In genomic region chr4:140879739-140880138, GRCm38 (mm10) we compare ENCODE assay signal across 8 mouse cellular contexts. TPM values are rescaled to one million over a fixed set of nuclear protein-coding genes. Genes with fewer than 3 reads are reported as not detected.
A peak's percentile ranks its signal among the peaks of the same experiment; 100 is the strongest.
DNase-seq lines count a peak whose midpoint lies in the region; ATAC-seq and TF ChIP-seq lines count a peak whose summit lies in the region.

No protein-coding gene starts in this region.

- DNase-seq in cerebellum, postnatal 10 days, result peak; percentile 74 to 82
- DNase-seq in cerebellum, adult 9-10 months, result no peak
- DNase-seq in midbrain, embryonic 14.5 days, result peak; percentile 27
- peak; percentile 85 for DNase-seq in kidney, adult 9 months
- DNase-seq in right cerebral cortex, postnatal 10 days (ENCODE audit: low spot score in 2 of 2), result peak; percentile 83 to 84
- DNase-seq in thymus, postnatal 10 days (ENCODE audit: low spot score in 2 of 2), result no peak
- DNase-seq in heart, adult 2 months, result no peak

- no peaks in the 10 kb centered on the region for H3K36me3 ChIP-seq in midbrain, embryonic 14.5 days (ENCODE audit: control insufficient read depth, insufficient read depth, low read length)
- no peaks in the 10 kb centered on the region for H3K36me3 ChIP-seq in midbrain, embryonic 15.5 days (replicated peaks)
- H3K36me3 ChIP-seq in heart, adult 2 months (ENCODE audit: control insufficient read depth, insufficient read depth, low read length), result no peaks in the 10 kb centered on the region

- H3K4me1 ChIP-seq in midbrain, embryonic 14.5 days (ENCODE audit: control insufficient read depth, insufficient read depth, low read length), result no peaks in the 10 kb centered on the region
- no peaks in the 10 kb centered on the region for H3K4me1 ChIP-seq in midbrain, embryonic 15.5 days
- no peaks in the 10 kb centered on the region for H3K4me1 ChIP-seq in heart, adult 2 months (ENCODE audit: control insufficient read depth, insufficient read depth, low read length)

- H3K9ac ChIP-seq in midbrain, embryonic 14.5 days (replicated peaks; ENCODE audit: low read length), result no peak overlapping the region
- H3K9ac ChIP-seq in midbrain, embryonic 15.5 days, result no peak overlapping the region
- no peak overlapping the region for H3K9ac ChIP-seq in heart, adult 2 months (ENCODE audit: low read depth, low read length)

- TF ChIP-seq CTCF in heart, adult 2 months (IDR thresholded peaks at IDR 0.05), result no peak

- TF ChIP-seq POLR2A in heart, adult 2 months (IDR thresholded peaks at IDR 0.05; ENCODE audit: insufficient read depth, low read depth, low read length), result no peak

- ATAC-seq in midbrain, embryonic 14.5 days (ENCODE audit: low FRiP score, low TSS enrichment), result no peak
- no peak for ATAC-seq in midbrain, embryonic 15.5 days (replicated peaks)

- no peak overlapping the region for H3K27ac ChIP-seq in midbrain, embryonic 14.5 days (replicated peaks; ENCODE audit: low read depth, low read length)
- no peak overlapping the region for H3K27ac ChIP-seq in midbrain, embryonic 15.5 days
- H3K27ac ChIP-seq in heart, adult 2 months, result no peak overlapping the region

- TF ChIP-seq EP300 in heart, adult 2 months (IDR thresholded peaks at IDR 0.05; ENCODE audit: insufficient read depth, low read depth, low read length), result no peak

- intact Hi-C loops in heart, adult 2 months (cut with DNase I), result no loop called here

- H3K79me2 ChIP-seq in heart, adult 2 months (replicated peaks; ENCODE audit: control insufficient read depth, insufficient read depth, low read length), result no peaks in the 10 kb centered on the region

- no peak overlapping the region for H3K4me3 ChIP-seq in midbrain, embryonic 14.5 days (replicated peaks; ENCODE audit: low read depth, low read length)
- H3K4me3 ChIP-seq in midbrain, embryonic 15.5 days, result no peak overlapping the region
- H3K4me3 ChIP-seq in heart, adult 2 months, result no peak overlapping the region

- H3K9me3 ChIP-seq in midbrain, embryonic 14.5 days (ENCODE audit: control insufficient read depth, low read length), result no peaks in the 10 kb centered on the region
- H3K9me3 ChIP-seq in midbrain, embryonic 15.5 days, result no peaks in the 10 kb centered on the region

- no peaks in the 10 kb centered on the region for H3K27me3 ChIP-seq in midbrain, embryonic 14.5 days (ENCODE audit: control insufficient read depth, insufficient read depth, low read length)
- H3K27me3 ChIP-seq in midbrain, embryonic 15.5 days (replicated peaks), result no peaks in the 10 kb centered on the region
- H3K27me3 ChIP-seq in heart, adult 2 months (ENCODE audit: control insufficient read depth, insufficient read depth, low read length), result no peaks in the 10 kb centered on the region; the same call in 1 of the 2 replicates

- 52% methylated on average over 4 of the region's 4 CpGs for WGBS in midbrain, embryonic 14.5 days
- 53% methylated on average over 4 of the region's 4 CpGs for WGBS in midbrain, embryonic 15.5 days
- 66% methylated on average over 4 of the region's 4 CpGs for WGBS in heart, adult 2 months

- H3K4me2 ChIP-seq in midbrain, embryonic 14.5 days (ENCODE audit: low read length), result no peak overlapping the region
- H3K4me2 ChIP-seq in midbrain, embryonic 15.5 days, result no peak overlapping the region

RNA-seq across cellular contexts. Expression of gene Padi2, which starts 26.4 kb away (rescaled TPM):
- 1.1 and 1.7 TPM in 2 replicates for polyA plus RNA-seq in midbrain, embryonic 14.5 days (2014; fragmentation: Nextera tagmentation; extraction: Ambion mirVana)
- 1.2 and 1.4 TPM in 2 replicates for polyA plus RNA-seq in midbrain, embryonic 15.5 days (2015; fragmentation: Nextera tagmentation; extraction: Ambion mirVana)
- under 1 TPM; 0.31 to 0.96 TPM for total RNA-seq in heart, adult 2 months (2021)
- polyA plus RNA-seq in heart, adult 2 months (2012; rRNA removed), result 1.3 and 1.4 TPM in 2 replicates

RNA-seq across cellular contexts. Expression of gene Padi1, which starts 34.2 kb away (rescaled TPM):
- polyA plus RNA-seq in midbrain, embryonic 14.5 days (2014; fragmentation: Nextera tagmentation; extraction: Ambion mirVana), result 0.12 TPM in 1 of 2 replicates, not detected in the other
- 0.04 TPM in 1 of 2 replicates, not detected in the other for polyA plus RNA-seq in midbrain, embryonic 15.5 days (2015; fragmentation: Nextera tagmentation; extraction: Ambion mirVana)
- not detected for total RNA-seq in heart, adult 2 months (2021)
- polyA plus RNA-seq in heart, adult 2 months (2012; rRNA removed), result 0.47 TPM in 1 of 2 replicates, not detected in the other

Comparison
In these comparisons a context has a peak if more than half of its experiments do, and no peak if none do; other contexts are left out.
1. DNase-seq: peak in cerebellum, postnatal 10 days (2 of 2), midbrain, embryonic 14.5 days (single experiment), kidney, adult 9 months (single experiment) and right cerebral cortex, postnatal 10 days (2 of 2); none in cerebellum, adult 9-10 months (single experiment), thymus, postnatal 10 days (0 of 2) and heart, adult 2 months (0 of 2).